Mouse (Mus musculus) CH12.LX (cell line): Measurements from ENCODE around the gene Brd3. TPM values are rescaled to one million over a fixed set of nuclear protein-coding genes. Genes with fewer than 3 reads are reported as not detected.
A peak's percentile ranks its signal among the peaks of the same experiment; 100 is the strongest.

Experiments used
- DNase-seq: peaks from one replicate; pipeline ENCODE4 v3.0.0-alpha.2; 2013; ENCODE audit errors: extremely low read depth
- H3K27ac ChIP-seq: 2 replicates; pipeline ENCODE4 v1.5.1; 2012; ENCODE audit warnings: low read depth, mild to moderate bottlenecking, control low read depth, moderate library complexity; ENCODE audit not compliant: insufficient read depth
- H3K27me3 ChIP-seq: replicated peaks from 2 replicates; pipeline ENCODE3; 2012; ENCODE audit warnings: inconsistent platforms
- H3K36me3 ChIP-seq, 2 experiments: replicated peaks in 1 of 2; 2 replicates each; pipeline versions ENCODE3 to v1.6.1; 2012; ENCODE audit warnings: inconsistent platforms in 1 of 2, low read length in 1 of 2, mild to moderate bottlenecking in 1 of 2, mixed read lengths in 1 of 2, moderate library complexity in 1 of 2; ENCODE audit not compliant: control insufficient read depth in 1 of 2, insufficient read depth in 1 of 2
- H3K4me1 ChIP-seq, 2 experiments: 2 replicates each; pipeline ENCODE4 v1.6.1; 2012; ENCODE audit warnings: inconsistent platforms in 1 of 2, moderate library complexity in 1 of 2; ENCODE audit not compliant: insufficient read depth in 2 of 2, control insufficient read depth in 1 of 2
- H3K4me2 ChIP-seq: 2 replicates; pipeline ENCODE4 v1.6.1; 2012; ENCODE audit warnings: low read depth, mild to moderate bottlenecking, control low read depth; ENCODE audit not compliant: poor library complexity, insufficient read depth, severe bottlenecking
- H3K4me3 ChIP-seq, 3 experiments: fragments of 150-350 bp in 1 of 3; sonication (generic) in 1 of 3; replicated peaks in 1 of 3; 2 replicates each; pipeline versions ENCODE3 to v1.5.1; 2011 to 2012; ENCODE audit warnings: low read depth in 2 of 3, low read length in 2 of 3, mild to moderate bottlenecking in 2 of 3, moderate library complexity in 2 of 3, control low read depth in 1 of 3, improper control_type of control experiment in 1 of 3, inconsistent platforms in 1 of 3, mixed read lengths in 1 of 3; ENCODE audit not compliant: poor library complexity in 1 of 3
- H3K79me2 ChIP-seq: replicated peaks from 2 replicates; pipeline ENCODE4 v1.6.1; 2012; ENCODE audit warnings: mild to moderate bottlenecking, moderate library complexity; ENCODE audit not compliant: control insufficient read depth, poor library complexity, insufficient read depth, severe bottlenecking; ENCODE audit errors: extremely low read depth
- H3K9ac ChIP-seq: 2 replicates; pipeline ENCODE4 v1.6.1; 2012; ENCODE audit warnings: low read depth, mild to moderate bottlenecking, control low read depth, moderate library complexity; ENCODE audit not compliant: insufficient read depth
- H3K9me3 ChIP-seq: replicated peaks from 2 replicates; pipeline ENCODE3; 2012; ENCODE audit warnings: low read length, inconsistent platforms, mixed read lengths
- BHLHE40 ChIP-seq: IDR thresholded peaks from 2 replicates; pipeline ENCODE4 v1.6.1; 2011; ENCODE audit warnings: mild to moderate bottlenecking, low read depth, low read length, improper control_type of control experiment
- CHD1 ChIP-seq: IDR thresholded peaks from 2 replicates; pipeline ENCODE4 v1.6.1; 2012; ENCODE audit warnings: low read depth, low read length, improper control_type of control experiment, inconsistent platforms
- CHD2 ChIP-seq: IDR thresholded peaks from 2 replicates; pipeline ENCODE4 v1.6.1; 2011; ENCODE audit warnings: low read length, improper control_type of control experiment
- EP300 ChIP-seq: IDR thresholded peaks from 2 replicates; pipeline ENCODE4 v1.6.1; 2011; ENCODE audit warnings: low read length, improper control_type of control experiment
- GABPA ChIP-seq: IDR thresholded peaks from 2 replicates; pipeline ENCODE4 v1.6.1; 2012; ENCODE audit warnings: low read depth, low read length, improper control_type of control experiment, inconsistent platforms; ENCODE audit not compliant: insufficient replicate concordance
- KAT2A ChIP-seq: IDR thresholded peaks from 2 replicates; pipeline ENCODE4 v1.6.1; 2012; ENCODE audit warnings: low read length, improper control_type of control experiment, inconsistent platforms; ENCODE audit not compliant: insufficient replicate concordance
- MEF2A ChIP-seq: IDR thresholded peaks from 2 replicates; pipeline ENCODE4 v1.6.1; 2014; ENCODE audit warnings: low read depth, mild to moderate bottlenecking, inconsistent platforms, low read length, improper control_type of control experiment, borderline replicate concordance
- MYC ChIP-seq: IDR thresholded peaks from 2 replicates; pipeline ENCODE4 v1.6.1; 2011; ENCODE audit warnings: low read depth, mild to moderate bottlenecking, improper control_type of control experiment, low read length
- NELFE ChIP-seq: IDR thresholded peaks from 2 replicates; pipeline ENCODE4 v1.6.1; 2011; ENCODE audit warnings: low read depth, low read length, improper control_type of control experiment
- NRF1 ChIP-seq: IDR thresholded peaks from 2 replicates; pipeline ENCODE4 v1.6.1; 2014; ENCODE audit warnings: low read depth, mild to moderate bottlenecking, inconsistent platforms, low read length, improper control_type of control experiment, moderate library complexity
- POLR2A ChIP-seq: IDR thresholded peaks from 2 replicates; pipeline ENCODE4 v1.6.1; 2011; ENCODE audit warnings: low read depth, mild to moderate bottlenecking, improper control_type of control experiment, low read length
- SMC3 ChIP-seq: IDR thresholded peaks from 2 replicates; pipeline ENCODE4 v1.6.1; 2011; ENCODE audit warnings: low read depth, low read length, improper control_type of control experiment
- TBP ChIP-seq: conservative IDR thresholded peaks from 2 replicates; pipeline ENCODE4 v1.6.1; 2011; ENCODE audit warnings: low read depth, low read length, improper control_type of control experiment
- UBTF ChIP-seq: IDR thresholded peaks from 2 replicates; pipeline ENCODE4 v1.6.1; 2012; ENCODE audit warnings: low read depth, mild to moderate bottlenecking, inconsistent platforms, low read length, improper control_type of control experiment, moderate library complexity
- USF1 ChIP-seq: IDR thresholded peaks from 2 replicates; pipeline ENCODE4 v1.6.1; 2014; ENCODE audit warnings: low read depth, mild to moderate bottlenecking, inconsistent platforms, low read length, improper control_type of control experiment
- ZKSCAN1 ChIP-seq: IDR thresholded peaks from 2 replicates; pipeline ENCODE4 v1.6.1; 2012; ENCODE audit warnings: low read depth, inconsistent platforms, low read length, improper control_type of control experiment, borderline replicate concordance
- ZMIZ1 ChIP-seq: IDR thresholded peaks from 2 replicates; pipeline ENCODE4 v1.6.1; 2012; ENCODE audit warnings: low read depth, mild to moderate bottlenecking, inconsistent platforms, low read length, improper control_type of control experiment
- ZNF384 ChIP-seq: IDR thresholded peaks from 2 replicates; pipeline ENCODE4 v1.6.1; 2012; ENCODE audit warnings: low read depth, low read length, improper control_type of control experiment, inconsistent platforms
- dilution Hi-C: fragments of 300-500 bp; cut with MboI; formaldehyde crosslinking; loops from 2 replicates; pipeline ENCODE4 v1.14.3; 2020; ENCODE audit warnings: low sequenced_read_pairs; ENCODE audit not compliant: extremely low pct_unique_long_range_greater_than_20kb, extremely low pct_ligation_motif_present
- in situ Hi-C: fragments of 300-500 bp; cut with MboI; formaldehyde crosslinking; loops from 3 replicates; pipeline ENCODE4 v1.14.3; 2019; ENCODE audit warnings: low sequenced_read_pairs, low pct_ligation_motif_present, low pct_unique_long_range_greater_than_20kb, mixed read lengths
- polyA plus RNA-seq: library from polyadenylated mRNA; unstranded; fragments of >175 nt; gene quantifications from 2 replicates; pipeline ENCODE4 v1.2.1, GENCODE M21; 2012; ENCODE audit warnings: low read depth; ENCODE audit not compliant: insufficient read length
- total RNA-seq, 2 experiments: library from RNA; depleted of rRNA; stranded (reverse); fragments of 300-350 nt in 1 of 2; fragments of >200 nt in 1 of 2; gene quantifications; 2 replicates each; pipeline ENCODE4 v1.2.3; 2012 to 2014

Gene Brd3
- total and polyA plus RNA-seq, 3 experiments = 2.5 to 17.1 (median 6.6) TPM

DNA sequence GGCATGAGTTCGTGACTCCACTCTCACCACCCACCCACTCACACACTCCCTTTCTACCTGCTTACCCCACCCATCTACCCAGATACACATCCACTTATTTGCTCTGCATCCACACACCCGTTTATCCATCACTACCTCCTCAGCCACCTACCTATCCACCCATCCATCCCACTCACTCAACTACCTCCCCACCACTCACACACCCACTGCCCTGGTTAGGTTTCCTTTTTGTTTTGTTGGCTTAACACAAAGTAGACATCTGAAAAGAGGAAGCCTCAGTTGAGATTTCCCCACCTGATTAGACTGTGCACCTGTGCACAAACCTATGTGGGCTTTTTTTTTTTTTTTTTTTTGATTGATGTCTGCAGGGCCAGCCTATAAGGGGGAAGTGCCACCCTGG is 74.9 kb downstream of the Brd3 start:
- TF ChIP-seq POLR2A (no peak), EP300 (no peak), ZNF384 (peak; percentile 85), KAT2A (no peak), MEF2A (no peak)
- no peak for DNase-seq
- dilution Hi-C loops (no loop called here), in situ Hi-C loops (loop anchor here (25.0 kb wide), 1 partner anchor 345 kb away; the partner anchor contains the start of gene Adamtsl2)
- Histone ChIP-seq H3K4me3 (no peak overlapping the region), H3K79me2 (no peaks in the 10 kb centered on the region), H3K9me3 (no peaks in the 10 kb centered on the region), H3K27ac (no peak overlapping the region), H3K9ac (no peak overlapping the region), H3K4me1 (peaks cover 11 to 44% of the 10 kb centered on the region in 2 experiments), H3K27me3 (no peaks in the 10 kb centered on the region), H3K4me2 (no peak overlapping the region), H3K36me3 (no peaks in the 10 kb centered on the region)

DNA sequence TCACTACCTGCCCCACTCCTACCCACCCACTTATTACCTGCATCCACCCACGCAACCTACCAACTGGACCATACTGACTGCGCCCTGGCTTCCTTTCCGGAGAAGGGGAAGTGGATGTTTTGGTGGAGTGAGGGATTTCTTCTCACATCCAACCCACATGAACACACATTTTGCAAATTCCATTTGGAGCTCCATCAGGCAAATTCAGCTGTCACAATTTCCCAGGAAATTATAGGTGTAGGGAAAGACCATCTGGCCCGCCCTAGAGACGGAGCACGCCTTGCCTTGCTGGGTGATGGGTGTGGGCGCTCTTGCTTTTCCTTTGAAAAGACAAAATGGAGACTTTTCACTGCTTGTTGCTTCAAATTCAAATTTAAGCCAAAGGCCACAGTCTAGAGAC is 76.8 kb downstream of the Brd3 start:
- no peak overlapping the region for H3K27ac ChIP-seq
- DNase-seq = no peak
- no peaks in the 10 kb centered on the region for H3K36me3 ChIP-seq
- H3K9me3 ChIP-seq = no peaks in the 10 kb centered on the region
- peaks cover 12% of the 10 kb centered on the region for H3K79me2 ChIP-seq
- no peak overlapping the region for H3K4me2 ChIP-seq
- in situ Hi-C loops = loop anchor here (25.0 kb wide), 1 partner anchor 343 kb away; the partner anchor contains the start of gene Adamtsl2
- H3K27me3 ChIP-seq = no peaks in the 10 kb centered on the region
- no peak for TF ChIP-seq TBP
- no peak for TF ChIP-seq UBTF
- TF ChIP-seq CHD1 = no peak
- no peak for TF ChIP-seq BHLHE40
- no peak for TF ChIP-seq POLR2A
- no peak for TF ChIP-seq EP300
- no peak for TF ChIP-seq NRF1
- no peak for TF ChIP-seq GABPA
- TF ChIP-seq CHD2 = no peak
- TF ChIP-seq MEF2A = no peak
- TF ChIP-seq USF1 = no peak
- no peak for TF ChIP-seq ZMIZ1
- no peak for TF ChIP-seq NELFE
- no peak for TF ChIP-seq SMC3
- no peak for TF ChIP-seq KAT2A
- no peak for TF ChIP-seq ZKSCAN1
- TF ChIP-seq MYC = no peak
- dilution Hi-C loops = no loop called here
- no peak overlapping the region for H3K4me3 ChIP-seq
- no peak overlapping the region for H3K9ac ChIP-seq
- H3K4me1 ChIP-seq = peaks cover 12 to 48% of the 10 kb centered on the region in 2 experiments
